Mouse (Mus musculus): ENCODE data around the gene Chd5. TPM values are rescaled to one million over a fixed set of nuclear protein-coding genes. Genes with fewer than 3 reads are reported as not detected.

Chd5 gene
- polyA plus RNA-seq, 1 experiment: 0.22 TPM

DNA sequence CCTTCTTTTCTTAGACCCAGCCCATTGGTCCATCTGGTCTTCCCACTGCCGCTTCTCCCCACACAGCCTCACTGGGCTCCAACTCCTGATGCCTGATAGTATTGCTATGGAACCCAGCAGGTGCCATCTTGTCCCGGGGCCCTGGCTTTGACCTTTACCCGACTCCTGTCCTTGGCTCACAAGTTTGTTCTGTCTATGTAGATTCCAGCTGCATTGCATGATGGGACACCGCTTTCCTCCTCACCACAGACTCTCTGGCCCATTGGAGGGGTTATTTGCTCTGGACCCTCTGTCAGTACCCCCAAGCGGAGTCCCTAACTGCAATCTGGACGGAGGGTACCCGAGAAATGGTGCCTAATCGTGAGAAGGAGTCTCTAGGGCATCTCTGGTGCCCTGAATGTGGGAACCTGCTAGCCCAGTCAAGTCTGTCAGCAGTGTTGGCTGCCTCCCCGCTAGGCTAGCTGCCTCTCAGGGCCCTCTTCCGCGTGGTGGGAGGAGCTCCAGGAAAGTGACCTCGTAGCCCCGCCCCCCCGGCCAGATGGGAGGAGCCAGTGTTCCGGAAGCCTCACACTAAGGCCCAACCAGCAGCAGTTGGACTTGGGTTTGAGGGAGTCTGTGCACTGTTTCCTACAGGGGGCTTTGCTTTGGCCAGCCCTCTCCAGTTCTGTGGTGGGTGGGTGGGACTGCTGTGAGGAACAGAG, 2.3 kb downstream of the Chd5 start:
- Histone ChIP-seq H3K36me3 (ENCODE audit: control insufficient read depth, insufficient read depth) (peaks cover under 1% of the 10 kb centered on the region), H3ac (ENCODE audit: control insufficient read depth, insufficient read length, low read depth) (no peak overlapping the region), H3K79me3 (ENCODE audit: low read depth) (no peaks in the 10 kb centered on the region), H3K4me3 (ENCODE audit: insufficient read depth, poor library complexity, severe bottlenecking) (no peak overlapping the region), H3K79me2 (ENCODE audit: control insufficient read depth, insufficient read depth) (no peaks in the 10 kb centered on the region), H3K27me3 (ENCODE audit: control insufficient read depth, insufficient read depth, insufficient read length) (peaks cover 13% of the 10 kb centered on the region)
- TF ChIP-seq CEBPB (IDR thresholded peaks at IDR 0.05; ENCODE audit: low read depth) (no peak), CTCF (IDR thresholded peaks at IDR 0.05; ENCODE audit: control insufficient read depth, insufficient read depth, insufficient read length) (no peak), USF1 (IDR thresholded peaks at IDR 0.05; ENCODE audit: low read depth) (no peak), MYOD1 (IDR thresholded peaks at IDR 0.05; ENCODE audit: control insufficient read depth, insufficient read length, low read depth) (no peak), FOSL1 (IDR thresholded peaks at IDR 0.05; ENCODE audit: insufficient read depth, low read length, poor library complexity, severe bottlenecking) (no peak), MYOG (IDR thresholded peaks at IDR 0.05; ENCODE audit: control insufficient read depth, extremely low read depth, insufficient read length) (no peak), MAX (IDR thresholded peaks at IDR 0.05) (no peak)

DNA sequence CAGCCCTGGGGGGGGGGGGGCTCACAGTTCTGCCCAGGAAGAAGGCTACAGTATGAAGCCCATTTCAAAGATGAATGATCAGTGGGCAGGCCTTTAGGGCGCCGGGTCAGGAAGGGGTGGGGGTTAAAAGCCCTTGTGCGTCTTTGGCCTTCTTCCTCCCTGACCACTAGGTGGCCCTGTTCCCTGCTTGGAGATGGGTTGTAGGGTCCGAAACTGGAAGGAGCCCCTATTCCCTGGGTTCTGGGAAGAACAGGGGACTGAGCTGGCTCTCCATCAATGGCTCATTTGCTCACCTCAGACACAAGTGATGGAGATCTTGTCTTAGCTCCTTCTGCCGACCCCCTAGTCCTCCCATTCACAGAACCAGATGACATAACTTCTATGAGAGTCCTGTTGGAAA, 4.8 kb downstream of the Chd5 start:
- Histone ChIP-seq H3K79me3 (ENCODE audit: low read depth) (no peaks in the 10 kb centered on the region), H3K36me3 (ENCODE audit: control insufficient read depth, insufficient read depth) (no peaks in the 10 kb centered on the region), H3ac (ENCODE audit: control insufficient read depth, insufficient read length, low read depth) (no peak overlapping the region), H3K27me3 (ENCODE audit: control insufficient read depth, insufficient read depth, insufficient read length) (peaks cover 21% of the 10 kb centered on the region), H3K79me2 (ENCODE audit: control insufficient read depth, insufficient read depth) (no peaks in the 10 kb centered on the region), H3K4me3 (ENCODE audit: insufficient read depth, poor library complexity, severe bottlenecking) (no peak overlapping the region)
- TF ChIP-seq CTCF (IDR thresholded peaks at IDR 0.05; ENCODE audit: control insufficient read depth, insufficient read depth, insufficient read length): peak; percentile 50
- TF ChIP-seq MYOG (IDR thresholded peaks at IDR 0.05; ENCODE audit: control insufficient read depth, extremely low read depth, insufficient read length): no peak

DNA sequence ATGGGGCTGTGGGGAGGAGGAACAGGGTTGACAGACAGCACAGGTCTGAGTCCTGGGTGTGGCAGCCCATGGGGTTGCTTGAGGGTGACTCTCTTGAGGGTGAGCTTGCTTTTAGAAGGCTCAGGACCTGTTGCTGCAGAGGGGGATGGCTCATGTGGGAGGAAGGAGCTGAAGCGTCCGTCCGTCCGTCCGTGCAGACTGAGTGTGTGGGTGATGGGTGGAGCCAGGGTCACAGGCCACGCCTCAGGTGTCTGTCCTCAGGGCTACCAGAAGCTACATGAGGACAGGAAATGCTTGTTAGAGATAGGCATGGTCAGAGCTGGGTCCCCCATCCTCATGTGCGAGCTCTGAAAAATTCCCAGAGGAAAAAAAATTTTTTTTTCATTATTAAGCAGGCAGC, 6.2 kb downstream of the Chd5 start:
- Histone ChIP-seq H3K79me2 (ENCODE audit: control insufficient read depth, insufficient read depth) (no peaks in the 10 kb centered on the region), H3K27me3 (ENCODE audit: control insufficient read depth, insufficient read depth, insufficient read length) (peaks cover 22% of the 10 kb centered on the region), H3K36me3 (ENCODE audit: control insufficient read depth, insufficient read depth) (no peaks in the 10 kb centered on the region), H3K4me3 (ENCODE audit: insufficient read depth, poor library complexity, severe bottlenecking) (no peak overlapping the region), H3ac (ENCODE audit: control insufficient read depth, insufficient read length, low read depth) (no peak overlapping the region), H3K79me3 (ENCODE audit: low read depth) (no peaks in the 10 kb centered on the region)
- no peak for TF ChIP-seq MYOD1 (IDR thresholded peaks at IDR 0.05; ENCODE audit: control insufficient read depth, insufficient read length, low read depth)
- TF ChIP-seq USF1 (IDR thresholded peaks at IDR 0.05; ENCODE audit: low read depth): no peak
- no peak for TF ChIP-seq FOSL1 (IDR thresholded peaks at IDR 0.05; ENCODE audit: insufficient read depth, low read length, poor library complexity, severe bottlenecking)
- no peak for TF ChIP-seq MYOG (IDR thresholded peaks at IDR 0.05; ENCODE audit: control insufficient read depth, extremely low read depth, insufficient read length)
- no peak for TF ChIP-seq CEBPB (IDR thresholded peaks at IDR 0.05; ENCODE audit: low read depth)
- no peak for TF ChIP-seq MAX (IDR thresholded peaks at IDR 0.05)
- no peak for TF ChIP-seq CTCF (IDR thresholded peaks at IDR 0.05; ENCODE audit: control insufficient read depth, insufficient read depth, insufficient read length)

DNA sequence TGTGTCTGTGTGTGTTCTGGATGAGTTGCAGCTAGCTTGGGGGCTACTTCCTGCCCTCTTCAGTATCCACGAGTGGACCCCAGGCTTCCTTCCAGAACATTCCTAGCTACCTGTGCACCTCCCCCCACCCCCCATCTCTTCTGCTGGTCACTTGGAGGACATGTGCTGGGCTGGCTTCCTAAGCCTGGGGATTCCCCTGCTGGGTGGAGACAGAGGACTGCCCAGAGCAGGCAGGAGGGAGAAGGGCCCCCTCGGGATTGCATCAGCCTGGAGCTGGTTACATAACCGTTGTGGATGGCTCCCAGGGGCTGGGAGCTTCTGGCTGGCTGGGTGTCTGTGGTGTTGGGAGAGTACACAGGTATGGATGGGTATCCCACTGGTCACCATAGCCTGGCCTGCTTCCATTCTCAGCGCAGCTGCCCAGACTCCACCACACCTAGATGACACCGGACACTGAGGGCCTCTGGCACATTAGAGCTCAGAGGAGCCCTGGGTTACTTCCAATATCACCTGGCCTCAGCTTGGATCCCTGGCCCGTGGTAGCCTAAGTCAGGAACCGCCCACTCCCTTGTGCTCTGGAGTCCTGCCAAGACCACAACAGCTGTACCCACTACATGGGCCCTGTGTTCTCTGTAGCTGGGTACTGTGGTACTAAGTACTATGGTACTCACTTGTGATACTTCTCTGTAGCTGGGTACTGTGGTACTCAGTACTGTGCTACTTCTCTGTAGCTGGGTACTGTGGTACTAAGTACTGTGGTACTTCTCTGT, 6.9 kb downstream of the Chd5 start:
- TF ChIP-seq MAX (IDR thresholded peaks at IDR 0.05) (no peak), CEBPB (IDR thresholded peaks at IDR 0.05; ENCODE audit: low read depth) (peak; percentile 70), CTCF (IDR thresholded peaks at IDR 0.05; ENCODE audit: control insufficient read depth, insufficient read depth, insufficient read length) (no peak), USF1 (IDR thresholded peaks at IDR 0.05; ENCODE audit: low read depth) (no peak), FOSL1 (IDR thresholded peaks at IDR 0.05; ENCODE audit: insufficient read depth, low read length, poor library complexity, severe bottlenecking) (no peak), MYOD1 (IDR thresholded peaks at IDR 0.05; ENCODE audit: control insufficient read depth, insufficient read length, low read depth) (peak; percentile 48), MYOG (IDR thresholded peaks at IDR 0.05; ENCODE audit: control insufficient read depth, extremely low read depth, insufficient read length) (no peak)
- Histone ChIP-seq H3K79me3 (ENCODE audit: low read depth) (no peaks in the 10 kb centered on the region), H3ac (ENCODE audit: control insufficient read depth, insufficient read length, low read depth) (no peak overlapping the region), H3K36me3 (ENCODE audit: control insufficient read depth, insufficient read depth) (no peaks in the 10 kb centered on the region), H3K4me3 (ENCODE audit: insufficient read depth, poor library complexity, severe bottlenecking) (no peak overlapping the region), H3K27me3 (ENCODE audit: control insufficient read depth, insufficient read depth, insufficient read length) (peaks cover 23% of the 10 kb centered on the region), H3K79me2 (ENCODE audit: control insufficient read depth, insufficient read depth) (no peaks in the 10 kb centered on the region)

DNA sequence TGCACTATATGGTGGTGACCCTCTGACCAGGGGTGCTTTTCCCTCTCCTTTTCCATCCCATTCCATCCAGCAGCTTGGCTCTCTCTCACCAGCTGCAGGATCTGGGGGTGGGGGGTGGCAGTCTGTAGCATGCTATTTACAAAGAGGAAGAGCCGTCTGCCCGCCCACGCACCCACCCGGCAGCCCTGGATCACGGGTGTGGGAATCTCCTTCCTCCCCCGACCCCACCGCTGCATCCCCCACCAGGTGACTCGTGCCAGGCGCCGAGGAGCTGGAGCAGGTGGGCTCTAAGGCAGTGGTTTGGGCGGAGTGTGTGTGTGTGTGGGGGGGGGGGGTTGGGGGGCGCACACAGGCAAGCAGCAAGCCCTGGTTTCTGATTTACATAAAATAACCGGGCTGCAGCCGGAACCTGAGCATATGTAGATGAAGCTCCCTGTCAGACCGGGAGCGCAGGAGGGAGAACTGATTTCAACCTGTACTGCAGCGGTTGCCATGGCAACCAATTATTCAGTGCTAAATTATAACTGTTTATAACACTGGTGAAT, 11.5 kb downstream of the Chd5 start:
- H3K79me2 ChIP-seq (ENCODE audit: control insufficient read depth, insufficient read depth): no peaks in the 10 kb centered on the region
- H3ac ChIP-seq (ENCODE audit: control insufficient read depth, insufficient read length, low read depth): no peak overlapping the region
- H3K27me3 ChIP-seq (ENCODE audit: control insufficient read depth, insufficient read depth, insufficient read length): peaks cover 23% of the 10 kb centered on the region
- H3K79me3 ChIP-seq (ENCODE audit: low read depth): no peaks in the 10 kb centered on the region
- H3K36me3 ChIP-seq (ENCODE audit: control insufficient read depth, insufficient read depth): no peaks in the 10 kb centered on the region
- no peak for TF ChIP-seq CEBPB (IDR thresholded peaks at IDR 0.05; ENCODE audit: low read depth)
- TF ChIP-seq MAX (IDR thresholded peaks at IDR 0.05): no peak
- no peak overlapping the region for H3K4me3 ChIP-seq (ENCODE audit: insufficient read depth, poor library complexity, severe bottlenecking)

Data from C2C12 (cell line).